Mouse (Mus musculus): Measurements from ENCODE around the gene Gm30191. TPM values are rescaled to one million over a fixed set of nuclear protein-coding genes. Genes with fewer than 3 reads are reported as not detected.
A peak's percentile ranks its signal among the peaks of the same experiment; 100 is the strongest.

Gene Gm30191
- total RNA-seq (2021): not detected
- long read RNA-seq, experiment 1: 0 reads
- long read RNA-seq, experiment 2: 0 reads

DNA sequence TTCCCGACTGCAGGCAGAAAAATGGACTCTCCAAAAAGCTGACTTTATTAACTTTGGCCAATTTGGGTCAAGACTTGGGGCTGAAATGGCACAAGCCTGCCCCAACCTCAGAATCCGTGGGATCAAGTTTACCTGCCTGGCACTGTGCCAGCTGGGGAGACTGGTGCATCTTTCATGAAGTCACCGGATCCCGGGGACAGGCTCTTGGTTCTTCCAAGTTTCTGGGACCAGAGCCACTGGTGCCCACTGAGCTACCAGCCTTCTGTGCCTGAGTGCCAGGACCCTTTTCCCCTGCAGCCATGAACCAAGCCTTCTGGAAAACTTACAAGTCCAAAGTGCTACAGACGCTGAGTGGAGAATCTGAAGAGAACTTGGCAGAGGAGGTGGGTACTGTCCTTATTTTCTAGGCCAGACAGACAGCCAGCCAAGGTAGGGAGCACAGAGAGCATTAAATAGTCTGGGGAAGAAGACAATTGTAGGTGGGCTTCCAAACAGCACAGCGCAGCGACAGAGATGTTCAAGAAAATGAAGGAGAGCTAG lies at the start of gene Gm30191:
Gene Gm30191 (plus strand): TSS at position 217 of the 540 bp plus-strand sequence.
- DNase-seq: no peak

GRCm38 (mm10) chr4:134199371-134199770 lies 47.4 kb upstream of the Gm30191 start:
- no peak for DNase-seq

- DNase-seq: no peak
These were observed 43.8 kb upstream of the Gm30191 start, which contains the start of gene Gm7534 for GRCm38 (mm10) chr4:134202904-134203303. Gene Gm7534 (minus strand): TSS chr4:134203004.

GRCm38 (mm10) chr4:134203340-134203896 lies 43.3 kb upstream of the Gm30191 start:
- no peak for DNase-seq

GRCm38 (mm10) chr4:134206488-134207053 lies 40.2 kb upstream of the Gm30191 start:
- DNase-seq: no peak

DNA sequence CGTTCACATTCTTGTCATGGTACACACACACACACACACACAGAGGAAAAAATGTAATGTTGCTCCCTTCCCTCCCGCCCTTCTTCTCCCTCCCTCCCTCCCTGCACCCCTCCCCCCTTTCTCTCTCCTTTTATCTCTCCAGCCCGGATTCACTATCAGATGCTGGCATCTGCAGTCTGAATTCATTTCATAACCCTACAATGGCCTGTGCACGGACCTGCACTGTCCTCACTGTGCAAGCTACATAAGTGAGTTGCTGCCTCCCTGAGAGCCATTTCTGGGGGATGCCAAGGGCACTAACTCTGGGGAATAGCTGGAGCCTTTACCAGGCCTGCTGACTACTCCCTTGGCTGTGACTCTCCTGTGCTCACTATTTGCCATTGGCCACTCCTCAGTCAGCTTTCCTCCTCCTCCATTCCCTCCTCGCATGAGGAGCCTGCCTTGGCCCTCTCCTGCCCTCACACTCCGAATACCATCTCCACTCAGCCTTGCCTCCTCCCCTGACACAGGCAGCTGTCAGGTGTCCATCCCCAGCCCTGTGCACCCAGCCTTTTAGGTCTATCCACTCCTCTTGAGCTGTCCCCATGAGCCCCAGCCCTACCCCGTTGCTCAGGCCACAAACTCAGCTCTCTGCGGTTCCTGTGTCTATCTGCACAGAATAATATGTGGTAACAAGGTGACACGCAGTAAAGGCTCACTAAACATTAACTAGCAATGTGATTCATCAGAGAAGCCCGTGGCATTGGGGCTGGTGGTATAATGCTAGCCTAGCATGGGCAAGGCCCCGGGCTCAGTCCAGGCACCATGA lies 23.7 kb upstream of the Gm30191 start:
- no peak for DNase-seq

GRCm38 (mm10) chr4:134227194-134227593 lies 19.5 kb upstream of the Gm30191 start, which contains the start of gene Catsper4:
Gene Catsper4 (minus strand): TSS chr4:134227383.
- no peak for DNase-seq

DNA sequence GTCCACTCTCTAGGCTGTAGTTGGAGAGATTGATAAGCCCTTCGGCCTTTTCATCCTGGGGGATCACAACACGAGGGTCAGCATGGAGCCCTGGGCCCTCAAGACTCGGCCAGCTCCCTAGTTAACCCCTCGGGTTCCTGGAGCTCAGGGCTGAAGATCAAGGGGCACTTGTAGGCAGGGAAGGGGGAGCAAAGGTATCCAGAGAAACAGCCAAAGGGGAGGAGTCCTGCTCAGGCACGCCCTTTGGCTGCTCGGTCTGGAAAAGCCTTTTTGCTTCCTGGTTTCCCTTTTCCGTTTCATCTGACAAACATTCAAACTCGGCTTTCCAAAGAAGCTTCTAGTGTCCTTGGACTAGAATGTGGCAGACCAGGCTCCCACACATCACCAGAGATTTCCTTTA lies 16.3 kb upstream of the Gm30191 start:
- DNase-seq: no peak

DNA sequence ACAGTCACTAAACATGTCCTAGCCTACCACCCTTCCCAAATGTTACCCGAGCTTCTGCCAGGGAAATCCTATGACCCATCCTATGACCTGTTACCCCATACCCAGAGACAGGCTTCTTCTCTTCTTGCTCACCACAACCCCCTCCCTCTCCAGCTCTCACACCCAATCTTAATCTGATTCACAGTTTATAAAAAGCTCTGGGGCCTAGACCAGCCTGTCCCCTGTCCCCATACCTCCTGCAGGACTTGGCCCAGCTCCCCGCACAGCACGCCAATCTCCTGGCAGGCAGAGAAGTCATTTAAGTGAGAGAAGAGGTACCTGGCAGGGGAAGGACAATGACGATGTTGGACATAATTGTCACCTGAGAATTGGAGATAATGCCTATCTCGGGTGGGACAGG lies 11.9 kb upstream of the Gm30191 start:
- peak; percentile 72 for DNase-seq

DNA sequence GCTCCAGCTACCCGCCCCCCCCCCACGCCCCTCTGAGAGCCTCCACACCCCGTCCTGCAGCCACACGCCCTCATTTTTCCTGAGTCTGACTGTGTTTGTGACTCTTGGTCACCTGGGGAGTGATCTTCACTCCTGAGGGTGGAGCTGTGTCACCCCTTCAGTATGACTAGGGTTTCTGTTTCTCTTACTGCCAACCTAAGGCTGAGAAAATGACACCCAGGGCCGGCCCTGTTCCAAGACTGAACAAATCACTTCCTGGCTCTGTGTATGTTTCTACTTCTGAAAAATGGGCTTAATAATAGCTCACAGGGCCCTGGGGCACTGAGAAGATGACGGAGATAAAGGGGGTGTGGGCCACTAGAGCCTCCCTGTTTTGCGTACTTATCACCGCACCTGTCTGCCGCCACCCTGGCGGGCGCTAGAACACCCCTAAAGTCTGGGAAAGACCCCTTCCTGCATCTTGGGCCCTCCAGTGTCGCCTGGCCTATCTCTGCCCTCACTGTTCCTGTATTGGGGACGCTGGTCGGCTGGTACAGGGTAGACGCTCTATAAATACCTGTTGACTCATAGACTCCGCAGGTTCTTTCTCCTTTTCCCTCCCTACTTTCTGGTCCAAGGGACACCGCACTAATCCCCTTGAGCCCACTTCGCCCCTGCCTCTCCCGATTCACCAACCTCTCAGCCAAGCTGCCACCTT lies 9.0 kb upstream of the Gm30191 start:
- no peak for DNase-seq

GRCm38 (mm10) chr4:134238279-134238651 lies 8.5 kb upstream of the Gm30191 start, which contains the start of gene Cnksr1:
Gene Cnksr1 (minus strand): TSS chr4:134238399.
- DNase-seq: peak; percentile 74

DNA sequence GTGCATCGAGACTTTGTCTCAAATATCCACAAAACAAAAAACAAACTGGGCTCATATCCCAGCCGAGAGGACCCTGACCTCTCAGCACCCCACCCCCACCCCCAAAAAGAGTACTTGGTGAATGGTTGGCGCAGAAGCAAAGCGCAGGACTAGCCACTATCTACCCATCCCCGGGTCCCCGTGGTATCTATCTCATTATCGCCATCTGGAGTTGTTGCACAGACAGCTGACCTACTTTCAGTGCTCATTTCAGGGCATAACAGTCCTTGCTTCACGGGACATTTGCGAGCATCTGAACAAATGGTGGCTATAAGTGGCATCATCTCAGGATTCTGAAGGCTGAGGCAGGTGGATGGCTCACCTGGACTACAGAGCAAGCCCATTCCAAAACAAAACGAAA lies 8.0 kb upstream of the Gm30191 start:
- no peak for DNase-seq

GRCm38 (mm10) chr4:134243516-134244250 lies 3.1 kb upstream of the Gm30191 start, which contains the start of gene E130218I03Rik:
Gene E130218I03Rik (plus strand): TSS chr4:134243662.
- DNase-seq: peak; percentile 30

DNA sequence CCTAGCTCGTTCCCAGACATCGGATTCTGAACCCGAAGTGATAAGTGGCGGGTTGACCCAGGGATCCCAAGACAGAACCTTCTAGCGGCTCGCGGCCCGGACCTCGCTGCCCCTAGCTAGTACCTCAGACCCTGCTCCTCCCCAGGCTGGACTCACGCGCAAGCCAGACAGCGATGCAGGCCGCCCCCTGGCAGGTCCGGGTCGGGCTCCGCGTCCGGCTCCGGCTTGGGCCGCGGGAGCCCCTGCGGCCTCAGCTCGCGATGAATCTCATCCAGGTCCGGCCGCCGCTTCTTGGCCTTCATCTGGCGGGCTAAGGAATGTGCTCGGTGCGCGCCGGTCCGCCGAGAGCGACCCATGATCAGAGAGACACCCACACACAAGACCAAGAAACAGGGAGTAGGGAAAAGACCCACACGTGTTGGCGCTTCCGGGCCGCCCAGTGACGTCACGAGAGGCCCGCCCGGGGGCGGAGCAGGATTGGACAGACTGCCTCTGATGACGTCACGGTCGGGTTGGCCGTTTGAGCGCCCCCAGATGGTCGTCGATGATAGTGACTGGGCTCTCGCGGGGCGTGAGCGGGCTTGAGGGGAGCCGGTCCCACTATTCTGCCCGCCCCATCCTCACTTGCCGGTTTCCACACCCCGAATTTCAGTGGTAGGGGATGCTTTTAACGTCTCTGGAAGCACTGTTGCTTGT lies 1.4 kb upstream of the Gm30191 start, which contains the start of gene Zfp593:
Gene Zfp593 (minus strand): TSS at position 445 of the 696 bp plus-strand sequence.
- DNase-seq: peak; percentile 89

GRCm38 (mm10) chr4:134246256-134246655 lies 479 bp upstream of the Gm30191 start:
- no peak for DNase-seq

GRCm38 (mm10) chr4:134249651-134250050 lies 2.9 kb downstream of the Gm30191 start:
- DNase-seq: peak; percentile 62

DNA sequence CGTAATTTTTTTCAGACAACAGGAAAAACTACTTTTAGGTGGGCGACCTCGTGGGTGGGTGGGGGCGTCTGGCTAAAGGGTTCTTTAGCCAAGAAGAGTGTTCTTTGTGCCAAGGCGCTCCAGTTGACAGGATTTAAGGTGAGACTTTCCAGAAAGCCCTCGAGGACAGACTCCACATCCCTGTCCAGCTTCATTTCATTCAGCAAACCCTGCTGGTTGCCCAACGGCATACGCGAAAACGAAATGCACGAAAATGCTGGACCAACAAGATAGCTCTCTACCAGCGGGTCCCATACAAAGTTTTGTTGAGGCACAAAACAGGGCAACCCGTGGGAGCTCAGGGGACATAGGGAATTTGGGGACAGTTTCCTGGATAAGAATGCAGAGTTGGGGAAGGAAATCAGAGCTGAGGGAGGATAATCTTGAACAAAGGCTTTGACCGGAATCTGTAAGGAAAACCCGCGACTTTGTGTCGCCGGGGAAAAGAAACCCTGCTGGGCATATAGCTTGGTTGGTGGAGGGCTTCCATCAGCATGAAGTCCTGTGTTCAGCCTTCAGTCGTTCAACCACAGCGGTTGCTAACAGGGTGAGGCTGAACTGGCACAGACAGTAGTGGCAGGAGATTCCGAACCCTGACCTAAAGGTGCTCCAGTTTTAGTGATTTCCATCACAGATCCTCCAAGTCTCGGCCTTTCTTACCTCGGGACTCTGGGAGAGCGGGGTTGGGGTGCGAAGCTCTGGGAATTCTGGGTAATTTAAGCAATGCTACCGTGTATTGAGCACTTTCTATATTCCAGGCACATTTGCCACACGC lies 3.6 kb downstream of the Gm30191 start:
- DNase-seq: no peak

- no peak for DNase-seq
These were observed 4.2 kb downstream of the Gm30191 start for GRCm38 (mm10) chr4:134250930-134251240.

GRCm38 (mm10) chr4:134251241-134252130 lies 4.8 kb downstream of the Gm30191 start:
- no peak for DNase-seq

All from gastrocnemius, postnatal 25 days (tissue).